Mouse (Mus musculus) liver, embryonic 18 days (tissue): ENCODE measurements around the gene Grcc10. TPM values are rescaled to one million over a fixed set of nuclear protein-coding genes. Genes with fewer than 3 reads are reported as not detected.

Source experiments
- polyA plus RNA-seq: library from polyadenylated mRNA; depleted of rRNA; stranded (reverse); fragments of >200 nt; gene quantifications from 2 replicates; pipeline ENCODE4 v1.2.3, GENCODE M21; 2012; rRNA removed

Grcc10 gene
- polyA plus RNA-seq: 75.8 and 79.2 TPM in 2 replicates

DNA sequence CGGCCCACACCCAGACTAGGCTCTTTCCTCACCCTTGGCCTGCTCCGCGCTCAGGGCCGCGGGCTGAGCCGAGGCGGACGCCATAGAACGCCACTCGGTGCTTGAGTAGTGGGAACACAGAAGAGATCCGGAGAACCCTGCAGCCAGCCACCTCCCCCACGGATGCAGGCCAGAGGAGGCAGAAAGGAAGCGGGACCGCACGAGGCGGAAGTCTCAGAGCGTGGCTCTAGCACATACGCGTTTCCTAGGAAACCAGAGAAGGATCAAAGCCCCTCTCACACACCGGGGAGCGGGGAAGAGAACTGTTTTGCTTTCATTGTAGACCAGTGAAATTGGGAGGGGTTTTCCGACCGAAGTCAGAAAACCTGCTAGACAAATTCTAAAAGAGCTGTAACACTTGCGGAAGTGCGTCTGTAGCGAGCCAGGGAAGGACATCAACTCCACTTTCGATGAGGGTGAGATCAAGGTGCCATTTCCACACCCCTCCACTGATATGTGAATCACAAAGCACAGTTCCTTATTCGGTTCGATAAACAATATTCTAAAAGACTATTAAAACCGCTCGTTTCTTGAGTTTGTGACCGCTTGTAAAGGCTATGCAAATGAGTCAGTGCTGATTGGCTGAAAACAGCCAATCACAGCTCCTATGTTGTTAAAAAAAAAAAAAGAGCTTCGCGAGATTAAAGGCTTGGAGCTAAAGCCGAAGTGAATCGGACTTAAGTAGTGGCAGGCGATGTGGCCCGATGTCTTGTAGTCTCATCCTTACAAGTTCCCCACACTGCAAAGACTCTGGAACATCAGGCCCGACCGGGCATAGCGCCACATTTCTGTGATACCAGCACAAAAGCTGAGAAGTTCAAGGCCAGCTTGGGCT is at the start of gene Grcc10:
TSS of gene Grcc10 (minus strand) at position 487 of the 874 bp plus-strand sequence.

GRCm38 (mm10) chr6:124779222-124779983 is 38.2 kb upstream of the Grcc10 start, which contains the start of gene Lrrc23:
Lrrc23 (minus strand) TSS chr6:124779727.

GRCm38 (mm10) chr6:124769101-124769765 is 28.1 kb upstream of the Grcc10 start, which contains the start of gene Eno2:
Eno2 (minus strand) TSS chr6:124769673.

DNA sequence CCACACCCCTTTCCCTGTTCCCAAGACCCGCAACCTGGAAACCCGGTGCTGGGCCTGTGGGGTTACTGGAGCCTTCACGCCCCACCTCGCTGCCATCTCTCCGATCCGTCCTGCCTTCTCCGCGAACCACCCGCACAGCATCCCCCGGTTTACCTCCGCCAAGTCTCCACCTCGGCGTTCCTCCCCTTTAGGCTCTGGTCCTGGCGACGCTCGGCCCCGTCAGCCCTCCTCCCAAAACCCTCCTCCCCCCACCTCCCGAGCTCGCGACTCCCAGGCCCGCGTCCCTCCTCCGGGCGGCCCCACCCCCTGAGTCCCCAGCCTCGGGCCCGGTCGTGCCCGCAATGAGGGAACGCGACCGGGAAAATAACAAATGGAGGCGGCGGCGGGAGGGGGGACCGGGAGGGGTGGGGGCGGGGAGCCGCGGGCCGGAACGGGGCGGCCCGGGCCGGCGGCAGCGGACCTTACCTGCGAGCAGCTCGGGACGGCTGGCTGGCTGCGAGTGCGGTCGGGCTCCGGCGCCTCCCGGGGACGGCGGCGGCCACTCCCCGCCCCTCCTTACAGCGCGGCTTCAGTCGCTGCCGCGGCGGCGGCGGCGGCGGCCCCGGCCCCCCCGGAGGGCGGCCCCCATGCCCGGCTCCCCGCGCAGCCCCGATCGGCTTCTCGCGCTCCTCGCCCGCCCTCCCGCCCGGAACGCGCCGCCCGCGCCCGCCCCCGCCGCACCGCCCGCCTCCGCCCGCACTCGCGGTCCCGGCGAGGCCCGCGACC is 14.8 kb upstream of the Grcc10 start, which contains the start of the genes Gm45234 and Atn1:
TSS of gene Gm45234 (minus strand) at position 191 of the 765 bp plus-strand sequence.
TSS of gene Atn1 (minus strand) at position 694 of the 765 bp plus-strand sequence.

DNA sequence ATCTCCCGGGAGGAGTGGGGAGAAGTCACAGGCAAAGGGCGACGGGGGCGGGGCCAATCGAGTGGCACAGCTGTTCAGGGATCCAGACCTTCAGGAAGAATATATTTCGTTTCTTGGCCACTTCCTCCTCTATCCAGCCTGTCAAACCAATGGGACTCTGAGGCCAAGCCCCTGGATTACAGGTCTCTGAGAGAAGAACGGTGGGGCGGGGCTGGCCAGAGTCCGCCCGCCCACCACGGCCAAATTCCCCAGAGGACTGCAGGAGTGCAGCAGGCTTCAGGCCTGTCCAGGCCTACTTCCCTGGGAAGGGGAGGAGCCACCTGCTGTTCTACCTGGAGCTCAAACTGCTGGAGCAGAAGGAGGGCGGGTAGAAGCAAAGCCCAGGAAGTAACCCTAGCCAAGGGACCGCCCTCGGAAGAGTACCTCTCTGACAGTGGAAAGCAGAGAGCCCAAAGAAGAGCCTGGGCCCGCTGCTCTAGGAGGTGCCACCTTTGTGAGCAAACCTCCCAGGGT is 2.6 kb downstream of the Grcc10 start, which contains the start of gene Ptpn6:
TSS of gene Ptpn6 (minus strand) at position 204 of the 513 bp plus-strand sequence.

GRCm38 (mm10) chr6:124711824-124712782 is 29.1 kb downstream of the Grcc10 start, which contains the start of the genes Emg1 and Phb2:
Emg1 (minus strand) TSS chr6:124712178.
Phb2 (plus strand) TSS chr6:124712336.

Other genes starting within 250 kb of the Grcc10 start
- gene C1rl, start 248.3 kb downstream of the Grcc10 start, polyA plus RNA-seq: 14.3 and 16.2 TPM in 2 replicates
- gene C1ra, start 229.0 kb downstream of the Grcc10 start, polyA plus RNA-seq: 29.2 and 33.8 TPM in 2 replicates
- gene C1s1, start 199.0 kb downstream of the Grcc10 start, polyA plus RNA-seq: 152 and 156 TPM in 2 replicates
- not detected in 2 replicates for gene C1rb, start 171.1 kb downstream of the Grcc10 start, polyA plus RNA-seq
- 0.01 TPM in 1 of 2 replicates, not detected in the other for gene C1s2, start 105.3 kb downstream of the Grcc10 start, polyA plus RNA-seq
- gene Lpcat3, start 78.3 kb downstream of the Grcc10 start, polyA plus RNA-seq: 144 and 183 TPM in 2 replicates
- 72.1 and 82.3 TPM in 2 replicates for gene Emg1, start 29.2 kb downstream of the Grcc10 start, polyA plus RNA-seq
- 119 and 130 TPM in 2 replicates for gene Phb2, start 29.0 kb downstream of the Grcc10 start, polyA plus RNA-seq
- gene Ptpn6, start 2.7 kb downstream of the Grcc10 start, polyA plus RNA-seq: 33.5 and 37.1 TPM in 2 replicates
- not detected in 2 replicates for gene Gm45234, start 14.6 kb upstream of the Grcc10 start, polyA plus RNA-seq
- gene Atn1, start 15.2 kb upstream of the Grcc10 start, polyA plus RNA-seq: 2.4 and 3.4 TPM in 2 replicates
- gene Eno2, start 28.3 kb upstream of the Grcc10 start, polyA plus RNA-seq: 0.29 and 0.42 TPM in 2 replicates
- 0.05 and 0.06 TPM in 2 replicates for gene Lrrc23, start 38.4 kb upstream of the Grcc10 start, polyA plus RNA-seq
- gene Spsb2, start 67.3 kb upstream of the Grcc10 start, polyA plus RNA-seq: 6.0 and 6.8 TPM in 2 replicates
- gene Tpi1, start 72.9 kb upstream of the Grcc10 start, polyA plus RNA-seq: 397 and 428 TPM in 2 replicates
- 23.8 and 25.3 TPM in 2 replicates for gene Usp5, start 88.1 kb upstream of the Grcc10 start, polyA plus RNA-seq
- 76.5 and 80.3 TPM in 2 replicates for gene Cdca3, start 88.2 kb upstream of the Grcc10 start, polyA plus RNA-seq
- gene Gnb3, start 98.9 kb upstream of the Grcc10 start, polyA plus RNA-seq: 0.02 and 0.03 TPM in 2 replicates
- 3.8 and 3.9 TPM in 2 replicates for gene P3h3, start 116.4 kb upstream of the Grcc10 start, polyA plus RNA-seq
- gene Gpr162, start 122.6 kb upstream of the Grcc10 start, polyA plus RNA-seq: 0.04 and 0.06 TPM in 2 replicates
- 0.17 and 0.19 TPM in 2 replicates for gene Cd4, start 146.8 kb upstream of the Grcc10 start, polyA plus RNA-seq
- 0.14 and 0.20 TPM in 2 replicates for gene Lag3, start 170.3 kb upstream of the Grcc10 start, polyA plus RNA-seq
- gene Ptms, start 178.7 kb upstream of the Grcc10 start, polyA plus RNA-seq: 162 TPM in 2 replicates
- gene Mlf2, start 190.0 kb upstream of the Grcc10 start, polyA plus RNA-seq: 101 and 113 TPM in 2 replicates
- gene Cops7a, start 224.2 kb upstream of the Grcc10 start, polyA plus RNA-seq: 58.9 and 63.0 TPM in 2 replicates